Mouse (Mus musculus) midbrain, embryonic 15.5 days (tissue): ENCODE measurements around the gene Fam151b. TPM values are rescaled to one million over a fixed set of nuclear protein-coding genes. Genes with fewer than 3 reads are reported as not detected.

Experiments used
- ATAC-seq: fragments of 200-750 bp; cut with Nextera tagmentation; replicated peaks from 2 replicates; pipeline ENCODE4 v1.8.0; 2017; ENCODE audit warnings: moderate TSS enrichment
- H3K27ac ChIP-seq: fragments of 300-500 bp; sonication (generic); 2 replicates; pipeline ENCODE4 v1.5.1; 2015; ENCODE audit warnings: mild to moderate bottlenecking, inconsistent platforms
- H3K27me3 ChIP-seq: fragments of 300-500 bp; sonication (generic); replicated peaks from 2 replicates; pipeline ENCODE4 v1.6.1; 2015; ENCODE audit warnings: inconsistent platforms
- H3K36me3 ChIP-seq: fragments of 300-500 bp; sonication (generic); replicated peaks from 2 replicates; pipeline ENCODE4 v1.6.1; 2015; ENCODE audit warnings: inconsistent platforms
- H3K4me1 ChIP-seq: fragments of 300-500 bp; sonication (generic); 2 replicates; pipeline ENCODE4 v1.6.1; 2015; ENCODE audit warnings: inconsistent platforms
- H3K4me2 ChIP-seq: fragments of 300-500 bp; sonication (generic); 2 replicates; pipeline ENCODE4 v1.6.1; 2015; ENCODE audit warnings: inconsistent platforms, mild to moderate bottlenecking, moderate library complexity
- H3K4me3 ChIP-seq: fragments of 300-500 bp; sonication (generic); 2 replicates; pipeline ENCODE4 v1.5.1; 2015; ENCODE audit warnings: mild to moderate bottlenecking, inconsistent platforms
- H3K9ac ChIP-seq: fragments of 300-500 bp; sonication (generic); 2 replicates; pipeline ENCODE4 v1.6.1; 2015; ENCODE audit warnings: mild to moderate bottlenecking, inconsistent platforms
- H3K9me3 ChIP-seq: fragments of 300-500 bp; sonication (generic); 2 replicates; pipeline ENCODE4 v1.6.1; 2016; ENCODE audit warnings: inconsistent platforms
- WGBS: fragments of 180-500 bp; shearing (Covaris S2); methylation state at CpG from one replicate; pipeline ENCODE4 v1.1.7; 2015; ENCODE audit warnings: mixed read lengths; 5-methylcytosine and 5-hydroxymethylcytosine counted together
- polyA plus RNA-seq: library from polyadenylated mRNA; unstranded; fragments of >200 nt; fragmentation: Nextera tagmentation; extraction: Ambion mirVana; gene quantifications from 2 replicates; pipeline ENCODE4 v1.2.1, GENCODE M21; 2015

Gene Fam151b
- polyA plus RNA-seq, 1 experiment from 2014 or later: 0.14 TPM

GRCm38 (mm10) chr13:92402063-92402462 lies 81.8 kb downstream of the Fam151b start:
- Histone ChIP-seq H3K27ac (no peak overlapping the region), H3K27me3 (no peaks in the 10 kb centered on the region), H3K9me3 (no peaks in the 10 kb centered on the region), H3K4me1 (no peaks in the 10 kb centered on the region), H3K4me3 (no peak overlapping the region), H3K9ac (no peak overlapping the region), H3K4me2 (no peak overlapping the region), H3K36me3 (no peaks in the 10 kb centered on the region)
- 0 out of 2 replicates have a peak, but pooled peaks have one; percentile 20 for ATAC-seq
- WGBS: 80% methylated on average over 2 of the region's 2 CpGs

Other genes with a start within 250 kb of the Fam151b start
- 0.97 and 1.00 TPM in 2 replicates for gene Gm20379, start 178.0 kb downstream of the Fam151b start, polyA plus RNA-seq
- 3.8 and 4.6 TPM in 2 replicates for gene Dhfr, start 129.3 kb downstream of the Fam151b start, polyA plus RNA-seq
- 22.9 and 24.5 TPM in 2 replicates for gene Msh3, start 129.0 kb downstream of the Fam151b start, polyA plus RNA-seq
- 2.2 and 2.6 TPM in 2 replicates for gene Ankrd34b, start 58.1 kb downstream of the Fam151b start, polyA plus RNA-seq
- gene Zfyve16, start 46.9 kb upstream of the Fam151b start, polyA plus RNA-seq: 11.0 TPM in 2 replicates
- gene Spz1, start 92.2 kb upstream of the Fam151b start, polyA plus RNA-seq: not detected in 2 replicates
- gene Serinc5, start 127.1 kb upstream of the Fam151b start, polyA plus RNA-seq: 18.1 and 18.6 TPM in 2 replicates